Mouse (Mus musculus) fibroblast of lung, adult 2 months (primary cell): Measurements from ENCODE around the gene C130026I21Rik.
"Not testable (repeated sequence)": the region's sequence is repeated elsewhere in the genome, so short reads cannot be mapped to it uniquely, and the experiment has no call there.

ENCODE experiments used
- DNase-seq: peaks from one replicate; pipeline ENCODE4 v3.0.0-alpha.2; 2011; ENCODE audit warnings: low read depth

The C130026I21Rik gene

DNA sequence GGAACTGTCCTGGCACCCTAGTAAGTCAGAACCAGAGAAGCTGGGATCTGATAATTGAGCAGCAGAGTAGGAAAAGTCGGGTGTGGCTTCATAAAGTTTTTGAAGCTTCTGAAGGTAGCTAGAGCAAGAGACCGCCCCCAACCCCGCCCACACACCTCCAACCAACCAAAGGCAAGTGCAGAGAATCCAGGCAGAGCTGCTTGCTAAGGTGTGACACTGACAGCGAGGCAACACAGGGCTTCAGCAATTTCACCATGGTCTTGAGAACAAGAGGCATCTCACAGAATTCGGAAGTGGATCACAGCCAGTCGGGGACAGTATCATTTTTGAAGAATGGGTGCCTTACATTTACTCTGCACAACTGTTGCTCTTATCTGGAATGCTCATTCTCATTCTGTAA lies at the start of gene C130026I21Rik:
C130026I21Rik (minus strand) TSS at position 101 of the 400 bp plus-strand sequence.
- not testable (repeated sequence) for DNase-seq

DNA sequence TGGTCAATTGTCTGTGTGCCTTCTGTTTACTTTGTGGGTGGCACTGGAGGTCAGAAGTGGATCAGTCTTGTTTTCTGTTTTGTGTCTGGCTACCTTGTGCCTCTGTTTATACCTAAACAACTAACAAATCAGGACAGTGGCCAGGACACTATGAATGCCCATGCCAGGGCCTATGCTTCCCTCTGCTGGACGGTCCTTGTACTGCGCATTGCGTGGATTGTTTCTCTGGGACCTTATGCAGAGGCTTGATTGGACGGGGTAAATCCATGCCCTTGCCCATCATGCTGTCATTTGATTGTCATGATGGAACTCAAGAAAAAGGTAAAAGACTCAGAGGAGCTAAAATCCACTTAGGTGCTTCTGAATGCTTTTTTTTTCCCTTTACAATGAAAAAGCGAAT lies 16.7 kb upstream of the C130026I21Rik start:
- DNase-seq, result not testable (repeated sequence)

DNA sequence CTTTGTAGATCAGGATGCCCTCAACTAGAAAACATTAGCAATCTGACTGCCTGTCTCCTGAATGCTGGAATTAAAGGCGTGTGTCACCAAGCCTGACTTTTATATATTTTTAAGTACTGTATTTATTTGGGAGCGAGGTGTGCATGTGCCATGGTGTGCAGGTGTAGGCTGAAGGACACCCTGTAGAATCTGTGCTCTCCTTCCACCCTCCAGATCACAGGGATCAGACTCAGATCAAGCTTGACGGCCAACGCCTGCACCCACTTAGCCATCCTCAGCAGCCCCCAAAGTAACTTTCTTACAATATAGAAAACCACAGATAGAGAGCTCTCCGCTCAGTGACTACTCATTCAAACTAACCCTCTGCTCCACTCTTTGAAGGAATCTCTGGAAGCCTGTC lies 6.1 kb upstream of the C130026I21Rik start:
- DNase-seq, result not testable (repeated sequence)

DNA sequence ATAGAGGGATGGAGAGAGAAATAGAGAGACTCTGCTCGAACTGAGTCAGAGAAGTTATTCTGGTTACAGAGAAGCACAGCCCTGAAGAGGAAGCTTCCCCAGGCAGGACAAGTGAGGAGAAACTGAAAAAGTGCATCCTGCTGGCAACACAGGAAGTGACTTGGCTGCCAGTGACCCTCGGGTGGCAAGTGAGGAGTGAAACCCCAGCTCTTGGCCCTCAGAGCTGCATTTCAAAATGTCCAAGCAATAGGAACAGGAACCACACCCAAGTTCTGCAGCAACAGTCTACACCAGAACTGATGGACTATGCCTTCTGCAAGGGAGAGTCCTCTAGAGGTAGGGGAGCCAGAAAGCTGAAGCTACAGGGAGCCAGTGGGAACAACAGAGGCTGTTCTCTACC lies 11.7 kb downstream of the C130026I21Rik start:
- DNase-seq, result not testable (repeated sequence)

DNA sequence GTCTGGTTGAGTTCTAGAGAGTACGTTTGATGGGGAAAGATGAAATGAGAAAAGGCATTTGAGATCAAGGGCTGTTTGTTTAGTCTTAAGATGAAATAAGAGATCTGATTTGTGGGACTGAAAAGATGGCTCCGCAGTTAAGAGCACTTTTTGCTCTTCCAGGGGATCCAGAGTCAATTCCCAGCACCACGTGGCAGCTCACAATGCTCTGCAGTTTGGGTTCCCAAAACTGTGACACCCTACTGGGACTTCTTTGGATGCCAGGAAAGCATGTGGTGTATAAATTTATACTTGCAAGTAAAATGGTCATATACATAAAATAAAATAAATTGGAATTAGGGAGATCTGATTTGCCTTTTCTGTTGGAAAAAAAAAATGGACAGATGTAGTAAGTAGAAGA lies 15.1 kb downstream of the C130026I21Rik start:
- not testable (repeated sequence) for DNase-seq

DNA sequence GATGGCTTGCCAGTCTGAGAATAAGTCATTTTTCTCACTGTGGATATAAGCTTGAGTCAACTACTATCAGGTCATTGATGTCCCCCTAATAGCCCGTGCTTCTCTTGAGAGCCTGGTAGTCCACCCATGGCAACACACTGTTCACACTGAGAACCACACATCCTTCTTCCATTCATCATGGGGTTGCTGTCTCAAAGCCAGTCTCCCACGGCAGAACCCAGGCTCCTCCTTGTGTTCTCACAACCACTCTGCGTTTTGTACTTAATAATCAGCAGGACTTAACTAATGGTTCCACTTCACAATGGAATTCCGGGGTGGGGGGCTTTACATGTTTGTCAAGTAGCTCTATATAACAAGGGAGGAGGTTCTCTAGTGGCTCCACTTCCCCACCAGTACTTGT lies 19.2 kb downstream of the C130026I21Rik start:
- not testable (repeated sequence) for DNase-seq

DNA sequence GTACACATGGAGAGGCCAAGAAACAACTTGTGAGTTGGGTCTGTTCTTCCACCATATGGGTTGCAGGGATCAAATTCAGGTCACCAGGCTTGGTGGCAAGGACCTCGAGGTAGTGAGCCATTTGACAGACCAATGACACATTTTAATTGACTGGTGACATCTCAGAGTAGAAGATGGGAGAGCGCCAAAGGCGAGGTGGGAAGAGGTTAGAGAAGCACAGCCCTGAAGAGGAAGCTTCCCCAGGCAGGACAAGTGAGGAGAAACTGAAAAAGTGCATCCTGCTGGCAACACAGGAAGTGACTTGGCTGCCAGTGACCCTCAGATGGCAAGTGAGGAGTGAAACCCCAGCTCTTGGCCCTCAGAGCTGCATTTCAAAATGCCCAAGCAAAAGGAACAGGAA lies 21.4 kb downstream of the C130026I21Rik start:
- DNase-seq, result not testable (repeated sequence)

DNA sequence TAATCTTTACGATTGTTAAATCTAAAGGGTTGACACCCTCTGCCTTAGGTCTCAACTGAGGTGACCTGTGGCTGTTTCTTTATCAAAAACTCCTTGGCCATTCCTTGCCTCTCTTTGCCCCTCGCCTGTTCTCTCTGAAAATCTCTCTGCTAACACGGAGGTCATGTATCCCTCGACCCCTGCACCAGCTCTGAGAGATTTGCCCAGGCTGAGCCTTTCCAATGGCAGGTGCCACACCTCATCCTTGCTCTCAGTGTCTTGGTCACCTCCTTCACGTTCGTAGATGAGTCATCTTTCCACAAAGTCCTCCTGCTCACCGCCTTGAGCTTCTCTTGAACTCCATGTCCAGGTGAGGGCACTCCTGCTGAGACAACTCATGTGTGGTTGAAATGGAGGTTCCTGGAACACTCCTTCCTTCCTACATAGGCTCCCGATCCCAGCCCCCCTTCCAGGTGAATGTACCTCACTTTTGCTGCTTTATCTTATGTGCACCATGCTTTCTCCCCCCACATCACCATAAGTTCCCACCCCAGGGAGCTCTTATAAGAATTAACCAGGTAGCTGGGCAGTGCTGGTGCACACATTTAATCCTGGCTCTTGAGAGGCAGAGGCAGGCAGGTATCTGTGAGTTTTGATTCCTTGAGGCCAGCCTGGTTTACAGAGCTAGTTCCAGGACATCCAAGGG lies 23.4 kb downstream of the C130026I21Rik start:
- DNase-seq, result not testable (repeated sequence)

DNA sequence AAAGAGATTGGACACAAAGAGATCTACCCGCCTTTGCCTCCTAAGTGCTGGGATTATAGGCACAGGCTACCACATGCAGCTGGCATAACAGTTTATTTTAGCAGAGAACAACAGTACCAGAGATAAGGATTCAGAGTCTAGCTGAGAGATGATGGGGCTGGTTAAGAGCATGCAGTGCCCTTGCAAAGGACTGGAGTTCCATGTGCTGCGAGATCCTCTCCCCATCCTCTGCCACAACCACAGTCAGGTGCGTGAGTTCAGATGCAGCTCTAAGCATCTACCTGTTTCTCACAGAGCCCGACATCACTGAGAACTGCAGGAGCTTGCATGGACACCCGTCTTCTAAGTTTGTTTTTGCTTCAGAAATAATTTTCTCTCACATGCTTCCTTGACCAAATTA lies 24.1 kb downstream of the C130026I21Rik start:
- not testable (repeated sequence) for DNase-seq

DNA sequence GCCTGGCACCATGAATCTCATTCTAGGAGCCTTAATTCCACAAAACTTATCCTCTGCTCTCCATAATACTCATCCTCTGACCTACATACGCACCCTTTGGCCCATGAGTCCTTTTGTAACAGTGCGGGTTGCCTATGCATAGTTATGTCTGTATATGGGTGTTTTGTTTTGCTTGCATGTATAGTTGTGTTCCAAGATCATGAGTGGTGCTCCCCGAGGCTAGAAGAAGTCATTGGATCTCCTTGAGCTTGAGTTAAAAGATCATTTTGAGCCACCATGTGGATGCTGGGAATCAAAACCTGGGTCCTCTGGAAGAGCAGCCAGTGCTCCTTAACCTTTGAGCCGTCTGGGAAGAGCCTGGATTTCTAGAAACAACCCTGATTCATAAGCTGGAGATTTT lies 25.4 kb downstream of the C130026I21Rik start:
- not testable (repeated sequence) for DNase-seq

DNA sequence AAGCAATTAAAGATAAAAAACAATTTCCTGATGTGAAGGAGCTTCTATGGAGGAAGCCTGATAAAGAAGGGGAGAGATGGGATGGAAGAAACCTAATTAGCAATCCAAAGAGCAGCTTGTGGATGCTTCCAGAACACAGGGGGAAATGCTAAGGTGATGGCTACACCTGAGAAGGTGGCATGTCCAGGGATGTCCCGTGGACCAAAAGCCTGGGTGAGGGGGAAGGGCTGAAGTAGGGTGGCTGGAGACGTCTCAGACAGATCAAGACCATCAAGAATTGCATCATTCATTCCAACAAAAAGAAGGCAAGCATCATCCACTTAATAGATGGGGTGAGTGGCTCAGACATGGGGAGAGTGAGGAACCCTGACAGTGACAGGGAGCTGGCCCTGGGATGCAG lies 27.3 kb downstream of the C130026I21Rik start:
- not testable (repeated sequence) for DNase-seq

DNA sequence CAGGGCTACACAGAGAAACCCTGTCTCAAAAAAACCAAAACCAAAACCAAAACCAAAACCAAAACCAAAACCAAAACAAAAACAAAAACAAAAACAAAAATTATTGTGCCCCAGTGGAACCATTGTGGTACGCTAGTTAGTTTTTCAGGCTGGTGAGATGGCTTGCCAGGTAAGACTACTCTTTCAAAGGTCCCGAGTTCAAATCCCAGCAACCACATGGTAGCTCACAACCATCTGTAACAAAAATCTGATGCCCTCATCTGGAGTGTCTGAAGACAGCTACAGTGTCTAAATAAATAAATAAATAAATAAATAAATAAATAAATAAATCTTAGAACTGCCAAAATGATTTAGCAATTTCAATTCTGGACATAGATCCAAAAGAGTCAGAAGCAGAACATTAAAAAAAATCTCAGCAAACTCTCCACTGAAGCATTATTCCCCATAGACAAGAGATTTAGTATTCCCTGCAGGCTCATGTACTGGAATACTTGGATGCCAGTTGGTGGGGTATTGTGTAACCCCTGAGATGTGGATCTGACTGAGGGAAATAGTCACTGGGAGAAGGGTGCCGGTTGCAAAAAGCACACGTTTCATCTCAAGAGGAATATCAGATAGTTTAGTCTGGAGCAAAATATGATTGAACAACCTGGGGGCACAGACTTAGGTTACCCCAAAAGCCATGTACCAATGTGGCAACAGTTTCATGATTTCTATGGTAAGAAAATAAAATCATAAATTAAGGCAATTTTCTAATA lies 31.2 kb downstream of the C130026I21Rik start:
- not testable (repeated sequence) for DNase-seq

DNA sequence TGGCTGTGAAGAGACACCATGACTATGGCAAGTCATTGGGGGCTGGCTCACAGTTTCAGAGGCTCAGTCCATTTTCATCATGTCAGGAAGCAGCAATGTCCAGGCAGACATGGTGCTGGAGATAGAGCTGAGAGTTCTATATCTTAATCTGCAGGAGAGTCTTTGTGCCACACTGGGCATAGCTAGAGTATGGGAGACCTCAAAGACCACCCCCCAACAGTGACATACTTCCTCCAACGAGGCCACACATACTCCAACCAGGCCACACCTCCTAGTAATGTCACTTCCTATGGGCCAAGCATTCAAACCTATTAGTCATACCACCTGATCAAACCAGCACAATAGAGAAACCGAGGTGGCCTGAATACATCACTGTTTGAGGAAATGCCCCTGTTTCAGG lies 63.8 kb downstream of the C130026I21Rik start:
- DNase-seq, result not testable (repeated sequence)

DNA sequence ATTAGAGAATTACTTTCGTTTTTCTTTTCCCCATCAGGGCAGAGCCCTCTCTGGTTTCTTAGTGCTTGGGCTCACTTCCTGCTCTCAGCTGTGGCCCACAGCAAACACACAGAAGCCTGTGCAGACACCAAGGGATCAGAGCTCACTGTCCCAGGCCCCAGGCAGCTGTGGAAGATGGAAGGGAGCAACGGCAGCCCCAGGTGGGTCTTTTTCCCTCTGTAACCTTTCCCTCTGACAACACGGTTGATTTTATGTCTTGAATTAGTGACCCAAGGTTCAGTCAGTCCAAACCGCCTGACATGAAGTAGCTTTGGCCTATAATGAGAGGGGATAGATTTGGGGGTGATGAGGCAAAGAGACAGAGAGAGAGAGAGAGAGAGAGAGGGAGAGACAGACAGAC lies 70.8 kb downstream of the C130026I21Rik start:
- not testable (repeated sequence) for DNase-seq

DNA sequence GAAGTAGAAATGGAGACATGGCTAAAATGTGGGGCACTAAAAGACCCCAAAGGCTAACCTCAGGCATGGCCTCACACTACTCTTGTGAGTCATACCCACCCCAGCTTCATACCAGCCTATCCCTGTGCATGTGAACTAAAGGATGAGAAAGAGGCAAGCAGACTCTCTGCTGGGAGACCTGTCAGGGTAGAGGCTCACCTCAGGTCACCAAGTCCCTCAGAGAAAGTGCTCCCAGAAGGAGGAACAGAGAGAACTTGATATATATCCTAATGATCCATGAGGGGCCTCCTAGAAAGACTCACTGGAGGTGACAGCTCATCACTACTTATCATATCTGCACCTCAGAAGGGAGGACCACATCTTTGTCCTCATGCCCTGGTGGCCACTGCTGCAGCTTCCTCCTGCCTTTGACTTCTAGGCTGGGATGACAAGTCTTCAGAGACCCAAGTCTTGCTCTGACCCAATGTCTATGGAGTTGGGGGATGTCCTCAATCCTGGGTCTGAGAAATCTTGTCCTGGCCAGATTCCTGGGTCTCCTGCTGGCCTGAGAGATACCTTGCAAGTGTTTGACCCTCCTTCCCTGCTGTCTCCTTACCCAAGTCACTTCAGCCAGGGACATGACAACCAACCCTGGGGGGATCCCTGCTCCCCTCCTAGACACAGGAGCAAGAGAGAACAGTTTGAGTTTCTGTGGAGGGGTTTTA lies 71.6 kb downstream of the C130026I21Rik start:
- not testable (repeated sequence) for DNase-seq

DNA sequence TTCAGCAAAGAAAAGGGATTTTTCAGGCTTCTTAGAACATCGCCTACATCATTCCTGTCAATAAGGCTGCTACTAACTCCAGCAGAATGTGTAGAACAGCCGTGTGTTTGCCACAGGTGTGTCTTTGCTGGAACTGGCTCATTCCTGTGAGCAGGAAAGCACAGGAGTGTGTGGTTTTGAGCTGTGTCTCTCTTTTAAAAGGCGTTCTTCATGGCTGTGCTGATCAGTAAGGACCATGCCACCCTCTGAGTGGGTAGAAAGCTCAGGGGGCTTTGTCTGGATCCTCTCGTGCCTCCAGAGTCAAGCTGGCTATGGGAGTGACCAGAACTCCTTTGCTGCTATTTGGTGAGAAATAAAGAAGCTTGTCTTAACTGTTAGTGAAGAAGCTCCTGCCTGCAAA lies 73.6 kb downstream of the C130026I21Rik start:
- not testable (repeated sequence) for DNase-seq

DNA sequence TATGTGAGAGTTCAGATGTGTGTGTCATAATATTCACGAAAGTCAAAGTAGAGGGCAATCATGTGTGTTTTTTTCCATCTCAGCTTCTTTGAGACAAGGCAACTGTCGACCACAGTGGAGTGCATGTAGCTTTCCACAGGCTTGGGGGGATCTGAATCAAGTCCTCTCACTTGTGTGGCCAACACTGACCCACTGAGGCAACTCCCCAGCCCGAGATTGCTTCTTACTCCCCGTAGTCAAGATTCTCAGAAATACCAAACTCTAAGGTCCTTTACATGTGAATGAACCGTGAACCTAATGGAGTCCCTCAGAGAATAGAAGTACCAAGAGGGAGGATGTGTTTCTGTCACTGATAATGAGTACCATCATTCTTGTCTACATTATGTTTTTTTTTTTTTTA lies 76.6 kb downstream of the C130026I21Rik start:
- not testable (repeated sequence) for DNase-seq

DNA sequence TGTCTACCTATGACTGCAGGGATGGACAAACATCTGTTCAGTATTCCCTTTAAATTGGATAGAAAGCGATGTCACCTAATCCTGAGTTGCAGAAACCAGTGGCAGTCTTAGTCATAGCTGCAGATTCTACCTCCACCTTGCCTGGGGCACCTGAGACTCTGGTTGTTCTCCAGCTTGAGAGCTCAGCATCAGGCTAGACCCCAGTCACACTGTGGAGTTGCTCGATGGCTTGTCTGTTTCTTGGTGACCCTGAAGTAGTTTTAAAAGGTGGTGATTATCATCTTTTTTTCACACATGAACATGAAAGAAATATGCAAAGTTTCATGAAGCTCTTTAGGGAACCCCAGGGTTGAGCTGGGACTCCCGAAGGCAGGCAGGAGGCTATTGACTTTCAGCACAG lies 88.4 kb downstream of the C130026I21Rik start:
- DNase-seq, result not testable (repeated sequence)

DNA sequence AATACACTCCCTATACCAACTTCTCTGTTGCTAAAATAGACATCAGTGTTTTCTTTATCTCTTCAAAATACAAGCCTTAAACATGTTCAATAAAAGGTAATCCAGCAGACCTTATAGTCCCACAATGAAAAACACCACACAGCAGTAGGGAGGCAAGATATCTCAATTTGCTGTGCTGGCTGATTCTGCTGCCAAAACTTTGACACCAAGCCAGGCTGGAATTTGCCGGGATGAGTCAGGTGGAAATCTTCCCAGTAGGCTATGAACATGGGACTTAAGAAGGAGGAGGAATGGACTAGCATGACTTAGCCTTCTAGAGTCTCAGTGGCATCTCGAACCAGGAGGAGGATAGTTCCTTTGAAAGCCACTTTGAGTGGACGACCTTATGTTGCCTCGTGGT lies 91.4 kb downstream of the C130026I21Rik start:
- DNase-seq, result not testable (repeated sequence)

DNA sequence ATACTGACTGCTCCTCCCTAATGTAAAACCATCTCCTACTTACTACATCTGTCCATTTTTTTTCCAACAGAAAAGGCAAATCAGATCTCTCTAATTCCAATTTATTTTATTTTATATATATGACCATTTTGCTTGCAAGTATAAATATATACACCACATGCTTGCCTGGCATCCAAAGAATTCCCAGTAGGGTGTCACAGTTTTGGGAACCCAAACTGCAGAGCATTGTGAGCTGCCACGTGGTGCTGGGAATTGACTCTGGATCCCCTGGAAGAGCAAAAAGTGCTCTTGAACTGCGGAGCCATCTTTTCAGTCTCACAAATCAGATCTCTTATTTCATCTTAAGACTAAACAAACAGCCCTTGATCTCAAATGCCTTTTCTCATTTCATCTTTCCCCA lies 107.5 kb downstream of the C130026I21Rik start:
- DNase-seq, result not testable (repeated sequence)

DNA sequence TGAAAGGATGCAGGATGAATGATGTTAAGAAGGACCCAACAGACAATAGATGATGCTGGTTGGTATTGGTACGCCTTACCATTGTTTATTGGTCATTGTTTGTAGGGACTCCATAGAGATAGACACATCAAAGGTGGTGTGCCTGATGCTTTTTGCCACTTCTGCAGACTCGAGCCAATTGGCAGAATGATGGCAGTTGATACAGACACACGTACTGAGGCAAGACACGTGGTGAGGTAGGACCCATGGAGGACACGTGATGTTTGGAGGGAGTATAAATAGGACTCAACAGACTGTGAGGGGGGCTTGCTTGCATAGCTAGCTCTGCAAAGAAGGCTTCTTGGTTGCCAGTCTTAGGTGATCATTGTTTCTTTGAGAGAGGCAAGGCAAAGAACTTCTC lies 115.2 kb downstream of the C130026I21Rik start:
- not testable (repeated sequence) for DNase-seq

DNA sequence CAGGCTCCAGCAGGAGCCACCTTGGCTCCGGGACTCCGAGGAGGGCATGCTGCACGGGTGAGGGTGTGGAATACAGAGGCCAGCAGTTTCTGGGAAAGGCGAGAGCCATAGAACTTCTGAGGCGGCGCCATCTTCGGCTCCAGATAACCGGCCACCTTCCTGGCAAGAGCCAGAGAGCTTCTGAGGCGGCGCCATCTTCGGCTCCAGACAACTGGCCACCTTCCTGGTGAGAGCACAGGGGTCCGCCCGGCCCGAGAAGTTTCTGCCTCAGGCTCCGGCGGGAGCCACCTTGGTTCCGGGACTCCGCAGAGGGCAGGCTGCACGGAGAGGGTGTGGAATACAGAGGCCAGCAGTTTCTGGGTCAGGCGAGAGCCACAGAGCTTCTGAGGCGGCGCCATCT lies 136.7 kb downstream of the C130026I21Rik start:
- not testable (repeated sequence) for DNase-seq

DNA sequence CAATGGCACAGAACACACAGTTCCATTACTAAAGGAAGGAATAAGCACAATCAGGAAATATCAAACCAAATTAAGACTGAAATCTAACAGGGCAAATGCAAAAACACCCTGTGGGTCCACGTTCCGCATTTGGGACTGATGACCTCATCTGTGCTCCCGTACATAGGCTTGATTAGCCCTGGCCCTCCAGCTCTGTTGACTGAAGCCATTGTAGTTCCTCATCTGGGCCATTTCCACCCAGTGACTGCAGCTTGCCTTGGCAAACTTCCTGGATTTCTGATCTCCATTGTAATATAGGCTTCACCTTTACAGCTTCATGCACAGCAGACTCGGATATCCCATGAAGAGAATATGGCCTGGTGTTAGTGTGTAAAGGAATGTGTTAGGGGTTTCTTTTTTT lies 148.5 kb downstream of the C130026I21Rik start:
- not testable (repeated sequence) for DNase-seq
